Mouse (Mus musculus) liver, adult 2 months (tissue): Measurements from ENCODE around the gene Tyw3.

Experiments
- CTCF ChIP-seq: fragments of 200-500 bp; IDR thresholded peaks from 2 replicates; pipeline ENCODE4 v1.5.1; 2011; ENCODE audit warnings: low read depth, low read length, control low read depth
- POLR2A ChIP-seq: fragments of 200-500 bp; IDR thresholded peaks from 2 replicates; pipeline ENCODE4 v1.6.1; 2011; ENCODE audit warnings: low read length, control low read depth; ENCODE audit not compliant: insufficient read depth; ENCODE audit errors: extremely low read depth

DNA sequence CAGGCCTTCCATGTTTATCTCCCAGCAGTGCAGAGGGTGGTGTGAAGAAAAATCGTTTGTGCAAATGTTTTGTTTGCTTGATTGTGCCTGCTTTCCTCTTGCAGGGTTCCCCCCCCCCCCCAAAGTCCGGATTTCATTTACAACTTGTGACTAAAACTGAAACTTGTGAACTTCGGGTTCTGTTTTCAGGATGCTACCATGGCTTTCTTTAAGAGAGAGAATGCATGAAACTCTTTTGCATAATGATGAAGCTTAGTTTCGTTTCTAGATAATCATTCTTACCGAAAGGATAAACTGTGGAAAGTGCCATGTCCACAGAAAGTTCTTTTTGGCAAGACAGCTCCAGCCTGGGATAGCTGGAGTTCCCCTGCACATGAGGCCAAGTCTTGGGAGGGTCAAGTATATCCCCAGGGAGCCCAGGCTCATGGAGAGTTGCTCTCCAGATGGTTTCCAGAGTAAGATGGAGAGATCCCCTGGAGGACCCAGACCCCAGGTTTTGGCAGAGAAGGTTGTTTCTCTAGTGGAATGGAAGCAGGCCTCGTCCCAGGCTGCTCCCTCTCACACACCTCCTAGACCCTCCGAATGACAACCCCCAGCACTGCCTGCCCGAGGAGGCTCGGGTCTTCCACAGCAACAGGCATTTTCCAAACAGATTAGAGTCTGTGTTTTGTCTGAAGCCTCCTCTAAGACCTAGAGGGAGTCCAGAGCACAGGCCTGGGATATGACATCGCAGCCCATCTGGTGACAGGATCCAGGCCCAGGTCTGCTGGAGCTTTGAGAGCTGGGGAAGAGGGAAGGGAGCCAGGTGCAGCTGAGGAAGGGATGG lies 56.6 kb downstream of the Tyw3 start:
- no peak for TF ChIP-seq CTCF
- TF ChIP-seq POLR2A, result no peak
